Mouse (Mus musculus) adrenal gland, postnatal 4 days (tissue): ENCODE measurements around the gene Gm49380. TPM values are rescaled to one million over a fixed set of nuclear protein-coding genes. Genes with fewer than 3 reads are reported as not detected.

Experiments
- DNase-seq, 2 experiments: peaks; one replicate each; pipeline ENCODE4 v3.0.0; 2021 to 2022; ENCODE audit warnings: low spot score in 2 of 2, mixed read lengths in 2 of 2
- total RNA-seq, 2 experiments: library from RNA; stranded (reverse); gene quantifications; 2 replicates each; pipeline ENCODE4 v1.2.3; 2021

Gene Gm49380
- total RNA-seq, 2 experiments from 2014 or later: 0.11 to 0.51 TPM

DNA sequence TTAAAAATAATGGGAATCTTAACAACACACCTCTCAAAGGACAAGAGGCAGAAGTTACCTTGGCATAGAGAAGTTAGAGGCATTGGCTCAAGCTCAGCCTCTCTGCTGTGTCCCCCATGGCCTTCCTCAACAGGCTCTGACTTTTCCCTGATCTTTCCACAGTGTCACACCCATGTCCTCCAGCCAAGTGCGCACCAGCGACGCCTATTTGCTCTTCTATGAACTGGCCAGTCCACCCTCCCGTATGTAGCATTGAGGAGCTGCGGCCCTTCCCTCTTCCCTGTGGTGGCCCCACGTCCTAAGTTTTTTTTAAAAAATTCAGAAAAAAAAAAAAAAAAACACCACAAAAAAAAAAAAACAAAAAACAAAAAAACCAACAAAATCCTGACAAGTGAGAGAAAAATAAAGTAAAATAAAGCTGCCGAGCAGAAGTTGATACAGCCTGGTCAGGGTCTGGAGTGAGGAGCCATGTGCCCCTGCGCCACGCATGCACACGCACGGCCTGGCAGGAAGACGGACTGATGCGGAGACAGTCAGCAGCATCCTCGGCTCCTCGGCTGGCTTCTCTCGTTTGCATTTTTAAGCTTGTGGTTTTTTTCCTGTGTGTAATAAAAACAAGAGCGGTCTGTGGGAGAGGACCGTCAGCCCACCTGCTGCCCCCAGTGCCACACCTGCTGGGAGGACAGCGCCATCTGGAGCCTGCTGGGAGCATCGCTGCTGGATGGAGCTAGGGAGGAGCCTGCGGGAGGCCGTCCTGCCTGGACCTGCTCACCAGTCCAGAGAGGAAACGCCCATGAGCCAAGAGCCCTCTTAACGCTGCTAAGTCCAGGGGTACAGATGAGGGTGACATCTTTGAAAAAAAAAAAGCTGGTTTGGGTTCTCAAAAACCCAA is 19.4 kb downstream of the Gm49380 start:
- peak in 1 of 2 experiments; percentile 58 for DNase-seq

DNA sequence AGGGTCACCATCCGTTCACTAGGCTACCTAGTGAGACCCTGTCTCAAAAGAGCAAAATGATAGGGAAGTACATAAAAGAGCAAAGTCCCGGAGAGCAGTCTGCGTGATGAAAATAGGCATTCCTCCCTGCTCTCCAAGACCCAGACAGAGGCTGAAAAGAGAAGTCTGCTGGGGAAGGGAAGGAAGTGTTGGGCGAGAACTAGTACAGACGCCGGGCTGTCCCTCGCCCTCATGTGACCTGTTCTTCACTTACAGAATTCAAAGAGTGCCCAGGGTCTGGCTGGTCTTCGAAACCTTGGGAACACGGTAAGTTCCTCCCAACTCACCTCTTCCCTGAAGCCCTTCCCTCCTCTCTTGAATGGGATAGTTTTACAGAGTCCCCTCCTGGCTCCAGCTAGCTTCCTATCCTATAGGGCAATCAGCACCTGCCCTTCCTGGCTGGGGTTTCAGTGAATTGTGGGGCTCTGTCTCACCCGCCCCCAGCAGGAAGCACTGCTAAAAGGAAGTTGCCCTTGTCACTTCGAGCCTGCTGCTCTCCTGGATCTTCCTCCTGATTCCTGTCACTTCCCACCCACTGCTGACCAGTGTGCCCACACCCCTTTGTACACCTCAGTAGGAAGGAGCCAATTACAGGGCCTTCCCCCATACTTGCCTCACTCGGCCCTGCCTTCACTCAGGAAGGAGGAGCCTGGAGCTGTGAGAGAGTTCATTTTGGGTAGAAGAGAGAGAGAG is 24.3 kb downstream of the Gm49380 start:
- no peak for DNase-seq

DNA sequence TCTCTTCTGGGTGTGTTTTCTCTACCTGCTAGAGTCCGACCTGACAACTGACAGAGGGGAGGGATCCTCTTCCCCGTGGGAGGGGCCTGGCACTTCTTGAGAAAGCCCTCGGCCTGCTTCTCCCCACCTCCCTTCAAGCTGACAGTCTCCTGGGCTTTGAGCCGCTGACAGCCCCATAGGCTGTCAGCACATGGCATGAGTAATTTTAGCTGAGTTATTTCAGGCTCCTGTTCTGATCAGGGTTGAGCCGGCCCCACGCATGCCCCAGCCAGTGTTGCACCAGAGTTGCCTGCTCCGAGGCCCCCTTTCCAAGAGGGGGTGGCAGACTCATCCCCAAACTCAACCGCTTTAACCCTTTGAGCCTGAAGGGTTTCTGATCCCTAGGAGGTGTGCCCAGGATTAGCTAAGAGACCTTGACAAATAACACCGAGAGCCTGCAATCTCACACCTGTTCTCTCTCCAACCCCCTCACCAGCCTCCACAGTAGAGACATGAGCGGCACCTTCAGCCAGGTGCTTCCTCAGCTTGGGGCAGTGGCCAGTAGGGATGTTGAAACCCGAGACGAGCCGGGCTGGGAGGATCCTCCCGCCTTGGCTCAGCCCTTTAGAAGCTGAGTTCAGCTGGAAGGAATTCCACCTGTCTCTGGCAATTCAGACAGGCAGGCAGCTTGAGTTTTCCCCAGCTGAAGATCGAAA is 25.4 kb downstream of the Gm49380 start:
- no peak for DNase-seq

DNA sequence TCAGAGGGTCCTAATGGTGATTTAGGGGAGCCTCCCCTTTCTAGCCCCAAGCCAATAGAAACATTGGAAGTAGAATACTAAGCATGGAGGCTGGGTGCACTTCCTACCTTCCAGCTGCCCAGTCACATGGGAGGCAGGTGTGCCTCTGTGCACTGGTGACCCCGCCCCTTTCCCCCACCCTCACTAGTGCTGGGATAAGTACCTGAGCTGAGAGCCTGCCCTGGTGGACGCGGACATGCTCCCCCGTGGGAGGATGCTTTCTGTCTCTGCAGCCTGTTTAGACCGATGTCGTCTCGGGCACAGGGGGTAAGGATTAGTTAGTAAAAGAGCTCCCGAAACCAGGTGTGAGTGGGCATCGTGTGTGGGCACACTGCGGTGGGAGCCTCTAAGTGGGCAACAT is 26.3 kb downstream of the Gm49380 start:
- DNase-seq: no peak

DNA sequence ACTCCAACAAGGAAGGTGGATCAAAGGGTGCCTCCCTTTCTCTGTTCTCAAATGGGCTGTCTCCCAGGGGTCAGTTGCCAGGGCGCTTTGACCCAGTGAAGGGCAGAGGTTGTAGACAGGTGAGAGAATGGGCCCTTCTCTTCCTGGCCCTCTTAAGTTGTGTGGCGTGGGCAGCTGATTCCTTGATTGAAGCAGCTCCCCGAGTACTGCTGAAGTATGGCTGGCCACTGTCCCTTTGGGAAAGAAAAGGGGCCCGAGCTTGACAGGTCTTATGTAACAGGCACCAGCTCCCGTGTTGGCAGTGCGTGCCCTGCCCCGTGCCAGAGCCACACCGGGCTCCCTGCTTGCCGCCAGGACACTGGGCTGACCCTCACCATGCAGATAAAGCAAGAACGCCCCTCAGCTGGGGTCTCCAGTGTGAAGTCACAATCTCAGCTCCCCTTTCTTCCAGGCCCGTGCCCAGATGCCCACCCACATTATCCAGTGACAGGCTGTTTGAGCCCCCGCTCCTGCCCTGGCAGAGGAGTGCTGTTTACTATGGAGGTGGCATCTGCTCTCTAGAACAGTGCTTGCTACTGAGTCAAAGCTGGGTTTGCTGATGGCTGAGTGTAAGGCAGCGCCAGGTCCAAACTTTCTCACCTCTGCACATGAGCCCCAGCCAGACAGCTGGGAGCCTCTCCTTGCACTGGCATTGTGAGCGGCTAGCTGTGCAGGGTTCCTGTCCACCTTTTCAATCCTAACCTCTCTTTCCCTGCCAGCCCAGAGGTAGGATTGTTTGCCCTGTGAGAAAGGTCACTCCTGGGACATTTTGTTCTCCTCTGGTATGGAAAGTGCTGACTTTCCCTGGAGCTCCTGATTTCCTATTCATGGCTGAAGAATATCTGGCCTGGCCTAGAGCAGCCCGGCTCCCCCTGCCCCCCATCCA is 27.3 kb downstream of the Gm49380 start:
- DNase-seq: no peak

DNA sequence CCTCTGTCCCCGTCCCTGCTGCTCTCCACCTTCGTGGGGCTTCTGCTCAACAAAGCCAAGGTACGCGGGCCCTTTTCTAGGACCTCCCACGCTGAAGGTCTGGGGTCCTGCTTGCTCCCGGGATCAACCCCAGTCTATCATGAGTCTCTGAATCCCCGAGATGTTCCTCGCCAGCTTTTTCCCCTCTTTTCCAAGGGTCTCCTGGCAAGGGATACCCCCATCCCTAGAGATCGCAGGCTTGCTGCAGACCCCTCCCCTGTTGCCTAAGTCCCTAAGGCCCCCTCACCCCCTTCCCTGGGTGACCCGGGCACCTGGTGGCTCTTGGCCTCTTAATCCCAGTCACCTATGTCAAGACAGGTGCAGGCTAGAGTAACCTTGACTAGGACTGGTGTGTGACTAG is 28.0 kb downstream of the Gm49380 start:
- no peak for DNase-seq

DNA sequence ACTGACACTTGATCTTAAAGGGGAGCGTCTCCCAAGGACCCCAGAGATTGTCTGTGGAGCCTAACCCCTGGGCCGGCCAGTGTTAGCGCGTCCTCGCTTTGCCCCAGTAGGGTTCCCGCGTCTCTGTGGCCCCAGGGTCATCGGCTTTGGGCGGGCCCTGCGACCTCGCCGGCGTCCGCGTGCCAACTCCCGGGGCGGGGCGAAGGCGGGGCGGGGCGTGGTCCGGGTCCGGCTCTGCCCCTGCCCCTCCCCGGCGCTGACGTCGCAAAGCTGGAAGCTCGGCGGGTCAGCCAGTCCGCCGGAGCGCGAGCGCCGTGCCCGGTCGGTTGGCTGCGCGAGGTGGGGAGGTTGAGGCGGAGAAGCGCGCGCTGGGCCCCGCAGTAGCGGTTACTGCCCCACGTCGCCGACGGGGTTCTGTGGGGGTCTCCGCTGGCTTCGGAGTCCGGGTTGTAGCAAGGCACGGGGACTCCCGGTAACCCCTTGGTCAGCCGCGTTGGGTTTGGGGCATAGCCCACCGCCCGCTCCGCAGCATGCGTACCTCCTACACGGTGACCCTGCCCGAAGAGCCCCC is 28.6 kb downstream of the Gm49380 start:
- DNase-seq: peak; percentile 91 to 94

DNA sequence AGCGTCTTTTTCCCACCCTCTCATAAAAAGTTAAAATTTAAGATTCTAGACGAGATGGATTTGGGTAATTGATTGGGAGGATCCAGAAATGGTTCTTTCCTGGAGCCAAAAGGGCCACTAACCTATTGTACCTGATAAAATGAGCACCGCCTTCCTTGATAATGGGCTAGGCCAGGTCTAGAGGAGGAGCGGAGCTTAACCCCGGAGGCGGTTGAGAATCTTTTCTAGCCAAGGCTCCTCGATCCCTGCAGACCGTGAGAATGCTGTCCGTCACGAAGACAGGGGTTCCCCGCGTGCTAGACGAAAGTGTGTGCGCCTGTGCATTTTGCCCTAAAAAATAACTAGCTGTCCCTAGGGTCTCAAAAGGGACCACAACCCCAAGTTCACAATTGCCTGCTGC is 29.1 kb downstream of the Gm49380 start:
- no peak for DNase-seq

DNA sequence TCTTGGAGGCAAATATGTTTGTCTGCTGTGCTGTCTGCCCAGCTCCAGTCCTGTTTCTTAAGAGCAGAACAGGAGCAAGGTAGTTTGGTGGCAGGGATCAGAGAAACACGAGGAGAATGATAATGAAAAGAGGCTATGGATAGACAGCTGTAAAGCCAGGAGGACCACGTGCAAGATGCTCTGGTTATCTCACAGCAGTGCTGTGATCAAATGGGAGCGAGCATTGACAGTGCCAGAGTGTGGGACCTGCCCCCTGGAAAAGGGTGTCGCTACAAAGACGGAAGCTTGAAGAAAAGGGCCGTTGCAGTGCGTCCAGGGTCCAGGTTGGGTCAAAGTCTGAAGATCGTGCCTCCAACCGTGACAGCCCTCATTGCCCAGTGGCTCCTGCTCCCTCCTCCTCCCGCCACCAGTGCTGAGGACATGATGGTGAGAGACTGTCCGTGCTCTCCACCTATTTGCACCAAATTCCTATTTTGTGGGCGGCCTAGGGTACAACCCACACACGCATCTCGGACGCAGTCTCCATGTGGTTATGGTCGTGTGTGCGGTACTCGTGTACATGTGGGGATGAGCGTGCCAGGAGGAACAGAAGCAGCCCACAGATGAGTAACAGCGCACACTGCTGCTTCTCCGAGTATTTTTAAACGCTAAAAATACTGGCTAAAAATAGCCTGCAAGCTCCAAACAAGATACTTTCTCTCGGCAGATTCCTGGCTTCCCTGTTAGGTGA is 29.7 kb downstream of the Gm49380 start:
- no peak for DNase-seq

DNA sequence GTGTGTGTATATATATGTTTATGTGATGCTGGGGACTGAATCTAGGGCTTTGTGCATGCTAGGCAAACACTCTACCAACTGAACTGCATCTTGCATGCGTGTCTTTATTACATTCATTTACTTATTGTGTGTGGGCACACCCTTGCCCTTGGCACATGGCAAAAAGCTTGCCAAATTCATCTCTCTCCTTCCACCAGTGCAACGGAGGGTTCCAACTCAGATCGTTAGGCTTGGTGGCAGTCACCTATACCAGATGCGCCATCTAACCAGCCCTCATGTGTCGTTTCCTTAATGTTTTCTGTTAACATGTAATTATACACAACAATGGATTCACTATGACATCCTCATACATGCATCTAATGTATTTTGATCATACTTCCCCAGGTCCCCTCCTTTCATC is 31.0 kb downstream of the Gm49380 start:
- DNase-seq: no peak

DNA sequence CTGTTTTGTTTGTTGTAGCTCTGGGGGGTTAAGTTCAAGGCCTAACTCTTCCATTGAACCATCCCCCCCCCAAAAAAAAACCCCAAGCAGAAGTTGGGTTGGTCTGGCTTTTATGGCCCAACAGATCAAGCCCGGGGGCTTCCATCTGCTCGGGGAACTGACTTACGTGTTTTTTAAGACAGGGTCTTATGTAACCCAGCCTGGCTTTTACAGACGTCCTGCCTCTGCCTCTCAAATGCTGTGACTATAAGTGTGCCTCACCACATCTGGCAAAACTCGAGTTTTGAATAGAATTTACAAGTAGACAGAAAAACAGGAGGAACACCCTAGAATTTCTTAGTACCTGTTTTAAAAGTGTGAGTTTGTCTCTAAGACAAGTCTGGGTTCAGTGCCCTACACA is 31.7 kb downstream of the Gm49380 start:
- no peak for DNase-seq

DNA sequence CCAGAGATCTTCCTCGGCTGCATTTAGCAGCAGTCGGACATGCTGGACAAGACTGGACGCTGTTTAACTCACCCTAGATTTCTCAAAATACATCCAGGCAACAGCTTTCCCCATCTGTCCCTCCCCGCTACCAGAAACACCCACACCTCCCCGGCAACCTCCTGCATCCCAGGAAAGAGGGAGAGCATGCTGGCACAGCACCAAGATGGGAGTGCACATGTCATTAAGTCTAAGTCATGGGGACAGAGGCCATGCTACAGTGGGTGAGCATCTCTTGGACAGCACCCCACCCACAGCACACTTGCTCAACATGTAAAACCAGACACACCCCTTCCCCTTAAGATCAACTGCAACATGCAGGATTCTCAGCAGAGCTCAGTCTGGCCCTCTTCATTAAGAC is 32.3 kb downstream of the Gm49380 start:
- DNase-seq: no peak

DNA sequence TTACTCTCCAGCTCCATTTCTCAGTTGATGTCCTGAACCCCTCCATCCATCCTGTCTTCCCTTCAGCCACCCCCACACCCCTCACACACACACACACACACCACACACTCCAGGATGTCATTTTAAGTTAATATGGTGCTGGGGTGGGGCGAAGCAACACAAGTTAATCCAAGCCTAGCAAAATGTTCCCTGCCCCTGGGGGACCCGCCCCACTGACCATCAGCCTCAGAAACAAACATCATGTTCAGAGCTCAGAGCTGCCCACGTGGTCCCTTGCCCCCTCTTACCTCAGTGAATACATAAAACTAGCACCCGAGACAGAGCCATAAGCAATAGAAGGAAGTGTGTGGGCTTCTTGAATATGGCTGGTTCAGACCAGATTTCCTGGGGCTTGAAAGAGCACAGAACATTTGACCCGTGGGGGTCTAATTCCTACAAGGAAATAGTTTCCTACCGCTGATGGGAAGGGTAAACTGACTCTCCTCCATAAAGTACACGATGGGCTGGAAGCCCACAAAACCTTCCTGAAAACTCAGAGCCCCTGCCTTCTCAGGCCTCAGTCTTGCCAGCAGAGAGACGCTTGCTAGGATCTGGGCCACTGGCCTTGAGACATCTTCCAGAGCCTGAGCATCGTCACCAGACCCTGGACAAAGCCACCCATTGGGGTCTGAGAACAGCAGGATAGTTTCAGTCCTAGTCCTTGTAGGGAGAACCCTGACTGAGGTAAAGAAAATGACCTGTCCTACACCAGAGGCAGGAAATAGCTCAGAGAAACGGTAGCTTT is 33.1 kb downstream of the Gm49380 start:
- DNase-seq: no peak

DNA sequence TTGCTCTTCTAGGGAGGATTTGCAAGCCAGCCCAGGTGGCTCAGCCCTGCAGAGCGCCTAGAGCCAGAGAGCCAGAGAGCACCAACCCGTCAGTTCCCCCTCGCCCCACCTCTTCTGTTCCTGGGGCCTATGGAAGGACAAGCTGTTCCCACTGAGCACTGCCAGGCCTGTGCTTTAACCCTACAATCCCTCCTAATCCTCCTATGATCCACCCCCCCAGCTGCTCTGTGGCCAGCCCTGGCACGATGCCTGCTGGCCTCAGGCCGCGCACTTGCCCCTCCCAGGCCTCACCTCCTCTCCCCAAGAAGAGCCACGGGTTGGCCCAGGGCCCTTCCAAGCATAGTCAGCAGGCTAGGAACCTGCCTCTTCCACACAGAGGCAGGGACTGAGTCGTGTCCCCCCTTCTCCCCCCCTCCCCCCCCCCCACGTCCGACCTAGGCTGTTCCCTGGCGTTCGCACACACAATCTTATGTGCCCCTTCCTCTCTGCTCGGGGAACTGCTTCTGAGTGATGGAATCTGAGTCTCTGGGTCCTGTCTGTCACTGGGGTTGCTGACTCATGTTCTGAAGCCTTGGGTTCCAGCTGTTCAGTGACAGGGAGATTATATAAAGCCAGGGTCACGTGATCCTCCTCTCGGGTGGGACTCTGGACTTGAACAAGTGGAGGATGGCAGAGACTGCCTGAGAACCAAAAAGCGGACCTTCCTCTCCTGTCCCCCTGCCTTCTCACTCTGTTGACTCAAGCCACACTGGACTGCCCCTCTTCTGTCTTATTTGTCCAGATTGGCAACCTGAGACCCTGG is 34.1 kb downstream of the Gm49380 start:
- DNase-seq: peak; percentile 22 to 64

DNA sequence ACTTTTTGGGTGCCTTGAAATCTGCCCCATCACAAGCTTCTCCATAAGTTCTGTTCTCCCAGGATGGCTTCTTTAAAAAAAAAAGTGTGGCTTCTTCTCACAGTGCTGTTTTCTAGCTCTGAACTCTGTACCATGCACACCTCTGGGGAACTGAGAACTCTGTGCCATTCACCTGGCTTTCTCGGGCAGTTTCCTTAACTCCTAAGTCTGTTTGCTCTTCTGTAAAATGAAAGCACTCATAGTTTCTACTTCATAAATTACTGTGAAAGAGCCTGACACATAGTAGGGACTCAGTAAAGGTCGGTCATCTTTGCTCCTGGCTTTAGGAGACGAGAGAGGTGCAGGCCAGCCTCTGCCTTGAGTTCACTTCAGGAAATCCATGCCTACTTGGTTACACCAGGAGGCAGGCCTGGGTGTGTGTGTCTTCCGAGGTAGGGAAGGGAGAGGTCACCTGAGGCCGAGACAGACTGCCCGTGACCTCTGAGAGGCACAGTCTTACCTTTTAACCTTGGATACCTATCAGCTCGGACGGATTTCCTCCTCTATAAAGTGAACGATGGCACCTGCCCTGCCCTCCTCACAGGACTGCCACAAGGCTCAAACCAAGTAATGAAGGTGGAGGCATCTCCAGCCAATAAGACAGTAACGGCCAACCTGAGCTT is 35.0 kb downstream of the Gm49380 start:
- DNase-seq: no peak

DNA sequence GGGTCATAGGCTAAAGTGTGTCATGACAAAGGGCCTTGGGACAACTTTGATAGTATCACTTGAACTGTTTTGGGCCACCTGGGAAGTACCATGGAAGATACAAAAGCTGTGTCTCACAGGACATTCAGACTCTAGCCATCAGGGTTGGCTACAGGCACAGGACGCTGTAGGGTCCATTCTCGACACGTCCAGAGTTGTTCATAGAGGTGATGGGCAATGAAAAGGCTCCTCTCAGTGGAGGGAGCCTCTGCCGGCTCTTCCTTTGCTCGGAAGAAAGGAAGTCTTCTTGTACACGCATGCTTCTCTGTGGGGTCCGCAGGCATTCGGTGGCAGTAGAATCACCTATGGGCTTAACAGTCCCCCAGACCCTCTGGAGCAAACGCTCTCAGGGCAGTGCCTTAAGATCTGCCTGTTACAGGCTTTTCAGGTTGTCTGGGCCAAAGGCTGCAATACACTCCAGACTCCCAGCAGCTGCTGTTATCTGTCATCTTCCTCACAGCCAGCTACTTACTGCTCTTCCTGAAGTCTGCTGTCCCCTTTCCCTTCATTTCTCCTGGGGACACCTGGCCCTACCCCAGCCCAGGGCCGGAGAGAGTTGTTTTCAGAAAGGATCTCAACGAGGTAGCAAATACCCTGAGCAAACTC is 35.9 kb downstream of the Gm49380 start:
- DNase-seq: no peak

DNA sequence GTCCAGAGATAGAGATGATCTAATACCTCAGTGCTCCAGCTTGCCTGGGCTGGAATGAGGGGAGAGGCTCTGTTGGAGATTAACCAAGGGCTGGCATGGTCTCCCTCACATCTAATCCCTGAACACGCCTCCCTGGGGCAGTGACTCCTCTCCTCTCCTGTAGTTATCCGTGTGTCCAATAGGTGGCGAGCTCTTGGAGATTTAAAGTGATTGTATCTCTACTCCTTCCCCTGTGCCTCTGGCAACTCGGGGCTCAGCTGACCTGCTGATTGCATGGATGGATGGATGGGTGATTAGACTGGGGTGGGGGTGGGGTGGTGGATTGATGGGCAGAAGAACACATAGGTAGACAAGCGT is 36.6 kb downstream of the Gm49380 start:
- DNase-seq: no peak
